Mouse (Mus musculus) heart, embryonic 10.5 days (tissue): ENCODE data around the gene Pacs1. TPM values are rescaled to one million over a fixed set of nuclear protein-coding genes. Genes with fewer than 3 reads are reported as not detected.
A peak's percentile ranks its signal among the peaks of the same experiment; 100 is the strongest.

Experiments used
- DNase-seq: peaks from one replicate; pipeline ENCODE4 v3.0.0-alpha.2; 2017; ENCODE audit warnings: low spot score
- H3K27ac ChIP-seq: fragments of 300-500 bp; sonication (generic); 2 replicates; pipeline ENCODE4 v1.5.1; 2016; ENCODE audit warnings: mild to moderate bottlenecking
- H3K27me3 ChIP-seq: fragments of 300-500 bp; sonication (generic); 2 replicates; pipeline ENCODE4 v1.6.1; 2016; ENCODE audit warnings: mild to moderate bottlenecking; ENCODE audit not compliant: poor library complexity, insufficient read depth, severe bottlenecking
- H3K36me3 ChIP-seq: fragments of 300-500 bp; sonication (generic); 2 replicates; pipeline ENCODE4 v1.6.1; 2016; ENCODE audit warnings: mild to moderate bottlenecking, moderate library complexity
- H3K4me1 ChIP-seq: fragments of 300-500 bp; sonication (generic); 2 replicates; pipeline ENCODE4 v1.6.1; 2016; ENCODE audit warnings: mild to moderate bottlenecking
- H3K4me3 ChIP-seq: fragments of 300-500 bp; sonication (generic); 2 replicates; pipeline ENCODE4 v1.5.1; 2016; ENCODE audit warnings: mild to moderate bottlenecking, moderate library complexity
- H3K9me3 ChIP-seq: fragments of 300-500 bp; sonication (generic); 2 replicates; pipeline ENCODE4 v1.6.1; 2016; ENCODE audit warnings: mild to moderate bottlenecking, moderate library complexity
- WGBS: fragments of 180-500 bp; shearing (Covaris S2); methylation state at CpG from one replicate; pipeline ENCODE4 v1.1.7; 2016; 5-methylcytosine and 5-hydroxymethylcytosine counted together
- polyA plus RNA-seq: library from polyadenylated mRNA; unstranded; fragments of >200 nt; fragmentation: Nextera tagmentation; extraction: Ambion mirVana; gene quantifications from 2 replicates; pipeline ENCODE4 v1.2.1, GENCODE M21; 2016

Gene Pacs1
- polyA plus RNA-seq: 23.1 and 23.4 TPM in 2 replicates

DNA sequence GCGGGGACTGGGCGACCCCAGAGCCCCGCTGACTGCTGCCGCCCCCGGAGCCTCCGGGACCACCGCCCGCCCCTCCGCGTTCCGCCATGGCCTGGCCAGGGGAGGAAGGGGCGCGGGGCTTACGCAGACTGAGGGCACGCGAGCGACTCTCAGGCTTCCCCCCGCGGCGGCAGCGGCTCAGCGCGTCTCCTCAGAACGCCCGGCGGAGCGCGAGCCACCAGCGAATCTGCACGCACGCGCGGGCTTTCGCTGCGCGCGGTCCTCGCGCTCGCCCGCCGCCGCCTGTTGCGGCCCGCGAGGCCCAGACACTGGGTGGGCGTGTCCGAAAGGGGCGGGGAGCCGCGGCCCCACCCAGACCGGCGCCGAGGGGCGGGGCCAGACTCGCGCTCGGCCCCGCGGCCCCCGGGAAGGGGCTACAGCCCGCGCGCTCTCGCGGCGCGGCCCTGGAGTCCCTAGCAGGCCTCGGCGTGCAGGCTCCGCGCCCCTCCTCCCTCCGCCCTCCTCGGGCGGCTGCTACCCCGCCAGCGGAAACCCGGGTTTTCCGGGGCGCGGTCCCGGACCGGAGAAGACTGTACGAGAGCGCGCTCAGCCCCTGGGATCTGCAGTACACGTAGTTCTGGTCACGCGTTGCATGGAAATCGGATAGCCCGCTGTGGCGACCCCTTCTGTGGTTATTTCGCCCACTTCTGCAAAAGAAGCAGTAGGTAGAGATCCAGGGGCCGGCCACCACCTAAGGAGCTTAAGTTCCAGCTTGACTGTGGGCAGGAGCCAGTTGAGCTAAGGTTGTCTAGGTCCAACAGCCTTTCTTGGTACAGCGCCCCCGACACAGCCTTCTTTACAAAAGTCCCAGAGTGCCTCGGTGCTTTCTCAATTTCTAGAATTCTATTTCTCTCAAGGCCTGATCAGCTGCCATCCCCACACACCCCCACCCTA, at the start of gene Pacs1:
Gene Pacs1, minus strand, starts transcription at position 319 of the 933 bp plus-strand sequence.
- Histone ChIP-seq H3K27me3 (no peaks in the 10 kb centered on the region), H3K36me3 (peaks cover 42% of the 10 kb centered on the region), H3K9me3 (no peaks in the 10 kb centered on the region), H3K4me3 (peak within 1 kb of the TSS; percentile 79), H3K27ac (peak within 1 kb of the TSS; percentile 96), H3K4me1 (peaks cover 49% of the 10 kb centered on the region)
- peak; percentile 93 for DNase-seq
- 1% methylated on average over 84 of the region's 97 CpGs for WGBS

DNA sequence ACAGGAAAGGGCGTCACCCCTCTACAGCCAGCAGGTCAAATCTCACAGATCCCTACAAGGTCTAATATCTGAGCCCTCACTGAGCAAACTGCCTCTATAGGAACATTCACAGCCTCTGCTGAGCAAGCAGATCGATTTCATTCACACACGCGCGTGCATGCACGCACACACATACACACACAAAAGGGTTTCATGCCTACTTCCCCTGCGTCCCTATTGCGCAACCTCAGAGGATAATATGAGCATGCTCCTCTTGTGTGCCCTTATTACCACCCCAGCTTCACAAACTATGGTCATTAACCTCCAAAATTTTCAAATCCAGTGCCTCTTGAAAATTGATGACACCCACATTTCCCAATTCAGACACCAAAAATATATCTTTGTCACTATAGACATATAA, 40.3 kb upstream of the Pacs1 start:
- 88% methylated on average over 8 of the region's 8 CpGs for WGBS
- Histone ChIP-seq H3K27me3 (peaks cover 1% of the 10 kb centered on the region), H3K4me3 (no peak overlapping the region), H3K27ac (no peak overlapping the region), H3K4me1 (no peaks in the 10 kb centered on the region), H3K9me3 (peaks cover 7% of the 10 kb centered on the region; the same call in 1 of the 2 replicates), H3K36me3 (no peaks in the 10 kb centered on the region)
- no peak for DNase-seq

DNA sequence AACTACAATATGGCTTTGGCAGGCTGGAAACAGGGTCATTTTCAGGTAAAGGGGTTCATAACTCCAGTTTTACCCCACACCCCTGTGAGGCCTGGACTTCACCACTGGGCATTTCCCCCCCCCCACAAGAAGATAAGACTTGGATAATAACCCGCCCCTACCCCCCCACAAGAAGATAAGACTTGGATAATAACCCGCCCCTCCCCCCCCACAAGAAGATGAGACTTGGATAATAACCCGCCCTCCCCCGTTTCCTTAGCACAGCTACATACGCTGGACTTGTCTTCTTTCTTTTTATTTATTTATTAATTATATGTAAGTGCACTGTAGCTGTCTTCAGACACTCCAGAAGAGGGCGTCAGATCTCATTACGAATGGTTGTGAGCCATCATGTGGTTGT, 36.1 kb upstream of the Pacs1 start:
- H3K27me3 ChIP-seq: peaks cover 26% of the 10 kb centered on the region
- 83% methylated on average over 7 of the region's 7 CpGs for WGBS
- peaks cover 11% of the 10 kb centered on the region; the same call in 1 of the 2 replicates for H3K36me3 ChIP-seq
- no peak overlapping the region for H3K4me3 ChIP-seq
- H3K9me3 ChIP-seq: no peaks in the 10 kb centered on the region
- no peak for DNase-seq
- H3K27ac ChIP-seq: no peak overlapping the region
- peaks cover 10% of the 10 kb centered on the region for H3K4me1 ChIP-seq

DNA sequence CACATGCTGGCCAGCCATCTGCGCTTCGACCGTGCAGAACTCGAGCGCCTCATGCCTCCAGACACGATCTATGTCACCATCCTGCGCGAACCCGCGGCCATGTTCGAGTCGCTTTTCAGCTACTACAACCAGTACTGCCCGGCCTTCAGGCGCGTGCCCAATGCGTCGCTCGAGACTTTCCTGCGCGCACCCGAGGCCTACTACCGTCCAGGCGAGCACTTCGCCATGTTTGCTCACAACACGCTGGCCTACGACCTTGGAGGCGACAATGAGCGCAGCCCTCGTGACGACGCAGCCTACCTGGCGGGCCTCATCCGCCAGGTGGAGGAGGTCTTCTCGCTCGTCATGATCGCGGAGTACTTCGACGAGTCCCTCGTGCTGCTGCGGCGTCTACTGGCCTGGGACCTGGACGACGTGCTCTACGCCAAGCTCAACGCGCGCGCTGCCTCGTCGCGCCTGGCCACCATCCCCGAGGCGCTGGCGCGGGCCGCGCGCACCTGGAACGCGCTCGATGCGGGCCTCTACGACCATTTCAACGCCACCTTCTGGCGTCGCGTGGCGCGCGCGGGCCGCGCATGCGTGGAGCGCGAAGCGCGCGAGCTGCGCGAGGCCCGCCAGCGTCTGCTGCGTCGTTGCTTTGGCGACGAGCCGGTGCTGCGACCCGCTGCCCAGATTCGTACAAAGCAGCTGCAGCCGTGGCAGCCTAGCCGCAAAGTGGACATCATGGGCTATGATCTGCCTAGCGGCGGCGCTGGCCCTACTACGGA, 34.2 kb upstream of the Pacs1 start:
- DNase-seq: no peak
- H3K36me3 ChIP-seq: peaks cover 11% of the 10 kb centered on the region; the same call in 1 of the 2 replicates
- H3K4me1 ChIP-seq: peaks cover 14% of the 10 kb centered on the region
- H3K9me3 ChIP-seq: no peaks in the 10 kb centered on the region
- WGBS: 31% methylated on average over 98 of the region's 98 CpGs
- H3K27ac ChIP-seq: peak overlapping the region; percentile 64
- H3K4me3 ChIP-seq: peak overlapping the region; percentile 52
- H3K27me3 ChIP-seq: peaks cover 26% of the 10 kb centered on the region

DNA sequence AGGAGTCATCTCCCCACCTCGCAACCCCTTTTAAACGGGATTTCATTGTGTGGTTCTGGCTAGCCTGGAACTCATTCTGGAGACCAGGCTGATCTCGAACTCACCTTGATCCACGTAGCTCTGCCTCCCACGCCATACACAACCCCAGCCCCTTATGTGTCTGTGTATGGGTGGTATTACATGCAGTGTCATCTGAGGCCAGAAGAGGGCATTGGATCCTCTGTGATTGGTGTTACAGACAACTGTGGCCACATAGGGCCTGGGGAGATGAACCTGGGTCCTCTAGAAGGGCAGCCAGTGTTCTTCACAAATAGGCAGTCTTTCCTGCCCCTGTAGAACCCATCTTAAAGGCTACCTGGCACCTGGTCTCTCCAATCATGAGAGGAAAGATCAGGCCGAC, 33.4 kb upstream of the Pacs1 start:
- Histone ChIP-seq H3K9me3 (no peaks in the 10 kb centered on the region), H3K4me3 (no peak overlapping the region), H3K4me1 (peaks cover 14% of the 10 kb centered on the region), H3K27me3 (peaks cover 26% of the 10 kb centered on the region), H3K36me3 (peaks cover 11% of the 10 kb centered on the region; the same call in 1 of the 2 replicates), H3K27ac (no peak overlapping the region)
- WGBS: 74% methylated on average over 6 of the region's 6 CpGs
- DNase-seq: no peak

DNA sequence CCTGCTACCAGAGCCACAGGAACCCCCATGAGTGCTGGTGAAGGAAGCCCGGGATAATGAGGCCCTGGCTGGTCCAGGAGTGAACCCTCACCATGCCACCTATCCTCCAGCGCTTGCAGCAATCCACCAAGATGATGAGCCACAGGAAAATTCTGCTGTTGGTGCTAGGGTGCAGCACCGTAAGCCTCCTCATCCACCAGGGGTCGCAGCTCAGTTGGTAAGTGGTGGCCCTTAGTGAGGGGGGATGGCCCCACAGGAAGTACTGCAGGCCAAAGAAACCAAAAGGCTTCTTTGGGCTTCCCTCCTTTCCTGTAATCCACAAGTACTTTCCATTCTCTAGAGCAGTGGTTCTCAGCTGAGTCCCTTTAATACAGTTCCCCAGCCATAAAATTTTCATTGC, 29.5 kb upstream of the Pacs1 start:
- DNase-seq: no peak
- Histone ChIP-seq H3K27ac (no peak overlapping the region), H3K36me3 (peaks cover 6% of the 10 kb centered on the region; the same call in 1 of the 2 replicates), H3K27me3 (peaks cover 21% of the 10 kb centered on the region), H3K4me3 (no peak overlapping the region), H3K4me1 (peaks cover 30% of the 10 kb centered on the region), H3K9me3 (no peaks in the 10 kb centered on the region)
- 14% methylated on average over 4 of the region's 4 CpGs for WGBS

DNA sequence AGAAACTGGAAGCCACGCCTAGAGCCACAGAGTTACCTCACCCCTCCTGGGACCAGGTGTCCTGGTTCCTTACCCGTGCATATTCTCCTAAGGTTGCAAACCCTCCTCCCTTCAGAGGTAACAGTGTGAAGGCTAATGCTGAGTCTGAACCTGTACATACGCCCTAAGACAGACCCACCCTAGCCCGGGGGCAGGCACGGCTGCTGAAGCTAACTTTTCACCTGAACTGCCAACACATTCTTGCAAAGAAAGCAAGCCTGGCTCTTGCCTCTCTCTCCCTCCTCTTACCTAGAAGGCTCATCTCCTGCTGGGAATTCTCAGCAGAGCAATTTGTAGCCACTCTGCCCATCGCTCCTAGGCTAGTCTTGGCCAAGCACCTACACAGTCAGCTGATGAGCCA, 27.7 kb upstream of the Pacs1 start:
- Histone ChIP-seq H3K9me3 (no peaks in the 10 kb centered on the region), H3K27ac (no peak overlapping the region), H3K4me1 (peaks cover 42% of the 10 kb centered on the region), H3K27me3 (0 out of 2 replicates have a peak, but pooled peaks cover 4% of the 10 kb centered on the region), H3K4me3 (no peak overlapping the region), H3K36me3 (no peaks in the 10 kb centered on the region)
- WGBS: 77% methylated on average over 6 of the region's 6 CpGs
- no peak for DNase-seq

DNA sequence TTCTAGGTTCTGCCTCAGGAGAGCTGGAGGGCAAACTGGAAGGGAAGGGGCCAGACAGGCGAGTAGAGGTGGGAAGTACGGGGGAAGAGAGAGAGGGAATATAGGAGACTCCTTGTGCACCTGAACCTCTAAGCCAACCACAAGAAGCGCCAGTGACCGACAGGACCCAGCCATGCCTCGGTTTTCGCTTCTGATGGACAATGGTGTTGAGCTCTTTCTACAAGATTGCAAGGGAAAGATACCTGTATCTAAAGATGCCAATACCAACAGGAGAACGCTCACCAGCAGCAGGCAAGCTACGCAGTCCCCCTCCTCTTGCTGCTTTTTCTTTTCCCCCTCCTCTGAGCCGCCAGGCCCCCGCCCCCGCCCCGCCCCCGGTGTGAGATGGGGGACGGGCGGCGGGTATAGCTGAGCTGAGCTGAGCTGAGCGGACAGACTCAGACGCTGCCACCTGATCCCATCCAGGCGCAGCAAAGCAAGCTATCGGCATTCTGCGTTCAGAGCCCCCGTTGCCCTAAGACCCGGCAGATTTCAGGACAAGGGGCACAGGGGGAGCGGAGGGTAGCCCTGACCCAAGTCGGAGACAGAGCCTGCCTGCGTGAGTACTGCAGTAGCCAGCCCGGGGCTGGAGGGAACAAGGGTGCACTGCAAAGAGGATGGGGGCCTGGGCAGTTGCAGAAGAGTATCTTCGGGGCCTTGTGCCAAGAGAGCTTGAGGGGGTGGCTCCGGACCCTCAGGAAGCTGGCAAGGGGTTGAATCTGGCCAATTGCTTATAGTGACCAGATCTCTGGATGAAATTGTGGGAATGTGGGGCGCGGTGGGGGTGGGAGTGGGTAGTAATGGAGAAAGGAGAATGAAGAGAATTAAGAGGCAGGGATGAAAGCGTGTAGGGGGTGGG, 25.2 kb upstream of the Pacs1 start, which contains the start of gene Gal3st3:
Gene Gal3st3, plus strand, starts transcription at position 429 of the 898 bp plus-strand sequence.
- no peaks in the 10 kb centered on the region for H3K9me3 ChIP-seq
- peaks cover 53% of the 10 kb centered on the region for H3K4me1 ChIP-seq
- WGBS: 7% methylated on average over 32 of the region's 32 CpGs
- H3K27me3 ChIP-seq: 0 out of 2 replicates have a peak, but pooled peaks cover 4% of the 10 kb centered on the region
- H3K4me3 ChIP-seq: peak within 1 kb of the TSS; percentile 64
- H3K36me3 ChIP-seq: peaks cover 10% of the 10 kb centered on the region
- DNase-seq: no peak
- H3K27ac ChIP-seq: peak within 1 kb of the TSS; percentile 82

DNA sequence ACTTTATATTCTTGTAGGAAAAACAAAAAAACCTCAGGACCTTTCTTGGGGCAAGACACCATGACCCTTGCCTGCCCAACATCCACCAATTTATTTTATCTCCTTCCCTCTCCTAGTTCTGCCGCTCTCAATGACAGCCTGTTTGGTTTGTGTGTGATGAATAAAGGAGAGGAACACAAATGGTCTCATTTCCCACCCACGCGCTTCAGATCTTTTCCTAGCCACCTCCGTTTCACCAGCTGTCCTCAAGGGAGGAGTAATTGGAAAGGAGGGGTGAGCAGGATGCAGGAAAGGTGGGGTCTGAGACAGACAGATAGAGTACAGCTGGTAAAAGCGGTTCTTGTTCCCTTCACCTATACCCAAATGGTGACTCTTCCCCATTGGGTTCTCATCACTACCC, 23.7 kb upstream of the Pacs1 start:
- H3K4me1 ChIP-seq: peaks cover 48% of the 10 kb centered on the region
- 0 out of 2 replicates have a peak overlapping the region, but pooled peaks have one; percentile 82 for H3K4me3 ChIP-seq
- H3K36me3 ChIP-seq: peaks cover 25% of the 10 kb centered on the region
- no peak overlapping the region for H3K27ac ChIP-seq
- no peaks in the 10 kb centered on the region for H3K9me3 ChIP-seq
- 0 out of 2 replicates have a peak, but pooled peaks cover 4% of the 10 kb centered on the region for H3K27me3 ChIP-seq
- WGBS: 64% methylated on average over 5 of the region's 5 CpGs
- DNase-seq: no peak

DNA sequence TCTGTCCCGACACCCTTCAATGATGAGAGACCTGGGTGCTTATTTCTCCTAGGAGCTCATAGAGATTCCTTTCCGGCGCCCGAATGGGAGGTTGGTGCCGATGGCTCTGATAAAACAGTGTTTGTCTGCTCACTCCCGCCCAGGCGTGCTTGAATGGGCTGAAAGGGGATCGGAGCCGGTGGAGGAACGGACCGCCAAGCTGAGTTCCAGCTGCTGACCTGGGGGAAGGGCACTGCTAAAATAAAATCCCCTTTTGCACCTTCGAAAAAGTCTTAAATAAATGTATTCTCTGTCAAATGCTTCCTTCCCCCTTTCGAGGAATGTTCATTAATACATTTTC, 22.8 kb upstream of the Pacs1 start:
- Histone ChIP-seq H3K4me3 (peak overlapping the region; percentile 82), H3K9me3 (no peaks in the 10 kb centered on the region), H3K4me1 (peaks cover 48% of the 10 kb centered on the region), H3K36me3 (peaks cover 34% of the 10 kb centered on the region), H3K27me3 (0 out of 2 replicates have a peak, but pooled peaks cover 4% of the 10 kb centered on the region), H3K27ac (peak overlapping the region; percentile 91)
- 6% methylated on average over 13 of the region's 13 CpGs for WGBS
- DNase-seq: no peak

DNA sequence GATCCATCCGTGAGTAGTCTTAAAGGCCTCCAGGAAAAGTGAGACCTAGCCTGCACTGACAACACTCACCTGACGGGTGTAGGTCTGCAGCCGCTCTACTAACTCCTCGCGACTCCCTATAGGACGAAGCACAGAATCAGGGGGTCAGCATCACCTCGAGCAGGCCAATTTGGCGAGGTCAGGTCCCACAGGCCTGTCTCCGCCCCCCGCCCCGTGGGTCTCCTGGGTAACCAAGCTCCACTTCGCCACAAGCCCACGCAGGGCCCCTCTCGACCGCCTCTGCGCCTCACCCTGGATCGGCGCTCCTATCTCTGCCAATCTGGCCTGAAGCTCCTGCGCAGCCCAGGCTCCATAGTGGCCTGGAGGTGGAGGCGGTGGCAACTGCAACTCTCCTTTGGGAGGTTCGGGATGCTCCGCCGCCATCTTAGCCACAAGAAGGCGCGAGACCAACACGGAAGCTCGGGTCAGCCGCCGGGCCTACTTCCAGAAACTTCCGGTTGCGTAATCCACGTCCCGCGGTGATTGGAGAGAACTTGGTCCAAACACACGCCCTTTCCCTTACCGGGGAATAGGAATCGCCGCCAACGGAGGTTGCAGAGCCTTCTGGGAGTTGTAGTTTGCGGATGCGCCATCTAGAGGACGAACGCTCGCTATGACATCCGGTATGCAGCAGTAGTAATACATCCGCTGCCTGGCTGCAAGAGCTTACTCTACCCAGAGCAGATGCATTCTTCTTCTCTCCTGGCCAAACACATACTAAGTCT, 22.2 kb upstream of the Pacs1 start, which contains the start of gene Sf3b2:
Gene Sf3b2, minus strand, starts transcription at position 484 of the 764 bp plus-strand sequence.
- WGBS: under 1% methylated on average over 46 of the region's 46 CpGs
- H3K4me1 ChIP-seq: peaks cover 48% of the 10 kb centered on the region
- peak; percentile 100 for DNase-seq

More for the DNA sequence above, 22.2 kb upstream of the Pacs1 start, which contains the start of gene Sf3b2:
- no peaks in the 10 kb centered on the region for H3K9me3 ChIP-seq
- peak within 1 kb of the TSS; percentile 82 for H3K4me3 ChIP-seq
- peak within 1 kb of the TSS; percentile 91 for H3K27ac ChIP-seq
- peaks cover 40% of the 10 kb centered on the region for H3K36me3 ChIP-seq
- 0 out of 2 replicates have a peak, but pooled peaks cover 4% of the 10 kb centered on the region for H3K27me3 ChIP-seq
